Mouse (Mus musculus): ENCODE data around the gene Antxr1. TPM values are rescaled to one million over a fixed set of nuclear protein-coding genes. Genes with fewer than 3 reads are reported as not detected.

The Antxr1 gene
- polyA plus RNA-seq, 1 experiment from 2014 or later: 2.7 TPM

DNA sequence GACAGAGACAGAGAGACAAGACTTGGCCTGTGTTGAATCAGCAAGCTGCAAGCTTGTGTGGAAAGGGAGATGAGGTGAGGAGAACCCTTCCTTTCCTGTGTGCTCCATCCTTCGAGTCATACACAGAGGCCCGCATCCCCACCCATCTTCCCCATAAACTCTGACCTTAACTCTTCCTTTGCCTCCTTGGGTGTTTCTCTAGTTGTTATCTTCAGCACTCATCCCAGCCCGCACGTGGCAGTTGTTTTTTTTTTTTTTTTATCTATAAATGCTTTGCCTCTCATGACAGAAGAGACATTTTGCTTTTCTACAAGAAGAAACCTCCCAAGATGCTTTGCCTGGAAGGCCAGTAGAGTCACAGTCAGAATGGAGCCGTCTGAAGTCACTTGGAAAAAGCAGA is 197.1 kb downstream of the Antxr1 start:
- Histone ChIP-seq H3K9me3 (replicated peaks; ENCODE audit: control insufficient read depth, low read length, poor library complexity, severe bottlenecking) (no peaks in the 10 kb centered on the region), H3K9ac (ENCODE audit: low read depth, low read length) (no peak overlapping the region), H3K27me3 (ENCODE audit: control insufficient read depth, insufficient read depth, low read depth, low read length) (no peaks in the 10 kb centered on the region), H3K4me3 (ENCODE audit: low read depth, low read length) (no peak overlapping the region), H3K4me1 (ENCODE audit: control insufficient read depth, insufficient read depth, low read length) (peaks cover 3% of the 10 kb centered on the region; the same call in 1 of the 2 replicates), H3K27ac (ENCODE audit: low read length) (no peak overlapping the region), H3K4me2 (ENCODE audit: low read length) (no peak overlapping the region), H3K36me3 (ENCODE audit: control insufficient read depth, insufficient read depth, low read length) (no peaks in the 10 kb centered on the region)
- WGBS: 89% methylated on average over 5 of the region's 5 CpGs
- no peak for ATAC-seq

DNA sequence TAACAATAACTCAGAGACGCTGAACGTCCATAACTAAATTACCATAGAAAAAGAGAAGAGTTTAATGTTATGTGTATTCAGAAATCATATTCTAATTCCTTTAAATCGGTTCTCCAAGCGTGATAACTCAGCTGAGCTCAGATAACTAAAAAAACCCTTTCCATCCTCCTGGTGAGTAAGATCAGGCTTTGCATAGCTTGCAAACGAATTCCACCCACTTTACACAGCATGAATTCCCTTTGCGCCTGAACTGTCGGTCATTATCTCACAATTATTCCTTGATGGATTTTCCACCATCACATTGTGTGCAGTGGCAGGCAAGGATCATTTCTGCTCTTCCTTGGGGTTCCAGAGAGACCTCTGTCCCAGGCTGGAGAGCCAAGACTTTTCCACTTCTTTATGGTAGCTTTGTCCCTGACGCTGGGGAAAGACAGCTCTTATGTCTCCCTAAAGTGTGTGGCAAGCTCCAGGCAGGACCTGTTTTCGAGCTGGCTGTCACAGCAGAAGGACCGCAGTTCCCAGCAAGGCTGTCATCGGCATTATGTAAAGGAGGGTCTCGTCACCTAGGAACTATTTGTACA is 201.6 kb downstream of the Antxr1 start:
- Histone ChIP-seq H3K4me3 (ENCODE audit: low read depth, low read length) (no peak overlapping the region), H3K27me3 (ENCODE audit: control insufficient read depth, insufficient read depth, low read depth, low read length) (no peaks in the 10 kb centered on the region), H3K4me1 (ENCODE audit: control insufficient read depth, insufficient read depth, low read length) (no peaks in the 10 kb centered on the region), H3K9ac (ENCODE audit: low read depth, low read length) (no peak overlapping the region), H3K9me3 (replicated peaks; ENCODE audit: control insufficient read depth, low read length, poor library complexity, severe bottlenecking) (no peaks in the 10 kb centered on the region), H3K4me2 (ENCODE audit: low read length) (no peak overlapping the region), H3K36me3 (ENCODE audit: control insufficient read depth, insufficient read depth, low read length) (no peaks in the 10 kb centered on the region), H3K27ac (ENCODE audit: low read length) (no peak overlapping the region)
- 62% methylated on average over 12 of the region's 12 CpGs for WGBS
- ATAC-seq: no peak

DNA sequence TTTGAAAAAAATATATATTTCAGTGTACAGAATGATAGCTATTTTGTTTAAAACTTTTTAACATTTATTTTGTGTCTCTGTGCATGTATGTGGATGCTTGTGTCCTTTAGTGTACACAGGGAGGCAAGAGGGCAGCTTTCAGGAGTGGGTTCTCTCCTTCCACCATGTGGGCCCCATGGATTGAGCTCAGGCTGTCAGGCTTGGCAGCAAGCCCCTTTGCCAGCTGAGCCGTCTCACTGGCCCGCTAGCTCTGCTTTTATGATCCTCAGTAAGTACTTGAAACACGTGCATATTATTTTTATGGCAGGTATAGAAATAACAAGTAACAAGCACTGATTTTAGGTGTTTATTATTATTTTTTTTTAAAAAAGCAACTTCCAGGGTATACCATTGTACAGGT is 202.1 kb downstream of the Antxr1 start:
- Histone ChIP-seq H3K9ac (ENCODE audit: low read depth, low read length) (no peak overlapping the region), H3K4me1 (ENCODE audit: control insufficient read depth, insufficient read depth, low read length) (no peaks in the 10 kb centered on the region), H3K4me2 (ENCODE audit: low read length) (no peak overlapping the region), H3K36me3 (ENCODE audit: control insufficient read depth, insufficient read depth, low read length) (no peaks in the 10 kb centered on the region), H3K27ac (ENCODE audit: low read length) (no peak overlapping the region), H3K27me3 (ENCODE audit: control insufficient read depth, insufficient read depth, low read depth, low read length) (no peaks in the 10 kb centered on the region), H3K4me3 (ENCODE audit: low read depth, low read length) (no peak overlapping the region), H3K9me3 (replicated peaks; ENCODE audit: control insufficient read depth, low read length, poor library complexity, severe bottlenecking) (no peaks in the 10 kb centered on the region)
- no peak for ATAC-seq
- 78% methylated on average over 3 of the region's 3 CpGs for WGBS

DNA sequence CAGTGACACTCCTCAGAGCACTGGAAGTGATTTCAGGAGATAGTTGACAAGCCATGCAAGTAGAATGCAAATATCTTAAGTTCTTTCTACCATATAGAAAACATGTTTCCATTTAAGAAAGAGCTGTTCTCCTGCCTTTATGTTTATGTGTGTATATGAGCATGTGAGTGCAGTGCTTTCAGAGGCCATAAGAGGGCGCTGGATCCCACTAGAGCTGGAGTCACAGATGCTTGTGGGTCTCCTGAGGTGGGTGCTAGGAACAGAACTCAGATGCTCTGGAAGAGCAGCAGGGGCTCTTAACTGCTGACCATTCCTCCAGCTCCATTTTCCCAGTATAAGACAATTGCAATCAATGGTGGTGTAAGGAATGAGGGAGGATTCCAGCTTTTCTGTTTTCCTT is 204.5 kb downstream of the Antxr1 start:
- Histone ChIP-seq H3K9me3 (replicated peaks; ENCODE audit: control insufficient read depth, low read length, poor library complexity, severe bottlenecking) (no peaks in the 10 kb centered on the region), H3K4me1 (ENCODE audit: control insufficient read depth, insufficient read depth, low read length) (no peaks in the 10 kb centered on the region; the same call in 1 of the 2 replicates), H3K27ac (ENCODE audit: low read length) (no peak overlapping the region), H3K9ac (ENCODE audit: low read depth, low read length) (no peak overlapping the region), H3K4me3 (ENCODE audit: low read depth, low read length) (no peak overlapping the region), H3K4me2 (ENCODE audit: low read length) (no peak overlapping the region), H3K36me3 (ENCODE audit: control insufficient read depth, insufficient read depth, low read length) (no peaks in the 10 kb centered on the region), H3K27me3 (ENCODE audit: control insufficient read depth, insufficient read depth, low read depth, low read length) (no peaks in the 10 kb centered on the region)
- no peak for ATAC-seq
- 50% methylated on average over 1 of the region's 1 CpGs for WGBS

DNA sequence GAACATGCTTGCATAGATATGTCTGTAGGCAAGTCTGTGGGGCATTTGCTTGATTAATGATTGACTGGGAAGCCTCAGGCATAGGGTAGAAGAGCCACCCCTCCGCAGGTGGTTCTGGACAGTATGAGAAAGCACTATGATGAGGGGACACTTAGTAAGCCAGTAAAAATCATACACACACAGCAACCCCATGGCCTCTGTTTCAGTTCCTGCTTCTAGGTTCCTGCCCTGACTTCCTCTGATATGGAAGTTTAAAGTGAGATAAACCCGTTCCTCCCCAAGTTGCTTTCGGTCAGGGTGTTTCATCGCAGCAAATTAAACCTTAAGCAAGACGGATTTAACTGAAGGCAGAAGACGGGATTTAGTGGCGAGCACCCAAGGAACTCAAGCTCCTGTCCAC is 205.0 kb downstream of the Antxr1 start:
- Histone ChIP-seq H3K9ac (ENCODE audit: low read depth, low read length) (no peak overlapping the region), H3K4me1 (ENCODE audit: control insufficient read depth, insufficient read depth, low read length) (no peaks in the 10 kb centered on the region; the same call in 1 of the 2 replicates), H3K4me3 (ENCODE audit: low read depth, low read length) (no peak overlapping the region), H3K36me3 (ENCODE audit: control insufficient read depth, insufficient read depth, low read length) (no peaks in the 10 kb centered on the region), H3K4me2 (ENCODE audit: low read length) (no peak overlapping the region), H3K27me3 (ENCODE audit: control insufficient read depth, insufficient read depth, low read depth, low read length) (no peaks in the 10 kb centered on the region), H3K27ac (ENCODE audit: low read length) (no peak overlapping the region), H3K9me3 (replicated peaks; ENCODE audit: control insufficient read depth, low read length, poor library complexity, severe bottlenecking) (no peaks in the 10 kb centered on the region)
- ATAC-seq: no peak
- WGBS: 96% methylated on average over 7 of the region's 7 CpGs

DNA sequence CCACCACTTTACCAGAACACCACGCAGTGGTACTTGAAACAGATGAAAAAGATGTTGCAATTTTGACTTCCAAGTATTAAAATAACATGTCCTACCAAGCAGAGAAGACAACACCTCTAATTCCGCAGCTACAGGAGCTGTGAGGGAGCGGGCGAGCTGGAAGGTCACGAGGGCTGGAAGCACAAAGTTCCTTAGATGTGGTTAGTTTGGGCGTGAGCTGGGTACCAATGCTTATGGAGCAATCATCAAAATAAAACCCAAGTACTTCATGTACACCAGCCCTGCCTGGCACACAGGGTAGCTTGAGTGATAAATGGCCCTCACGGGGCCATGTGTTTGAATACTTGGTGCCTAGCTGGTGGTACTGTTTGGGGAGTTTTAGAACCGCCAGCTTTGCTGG is 205.8 kb downstream of the Antxr1 start:
- Histone ChIP-seq H3K27ac (ENCODE audit: low read length) (no peak overlapping the region), H3K4me1 (ENCODE audit: control insufficient read depth, insufficient read depth, low read length) (no peaks in the 10 kb centered on the region; the same call in 1 of the 2 replicates), H3K36me3 (ENCODE audit: control insufficient read depth, insufficient read depth, low read length) (no peaks in the 10 kb centered on the region), H3K9me3 (replicated peaks; ENCODE audit: control insufficient read depth, low read length, poor library complexity, severe bottlenecking) (no peaks in the 10 kb centered on the region), H3K9ac (ENCODE audit: low read depth, low read length) (no peak overlapping the region), H3K27me3 (ENCODE audit: control insufficient read depth, insufficient read depth, low read depth, low read length) (no peaks in the 10 kb centered on the region), H3K4me3 (ENCODE audit: low read depth, low read length) (no peak overlapping the region), H3K4me2 (ENCODE audit: low read length) (no peak overlapping the region)
- 89% methylated on average over 8 of the region's 8 CpGs for WGBS
- ATAC-seq: no peak

DNA sequence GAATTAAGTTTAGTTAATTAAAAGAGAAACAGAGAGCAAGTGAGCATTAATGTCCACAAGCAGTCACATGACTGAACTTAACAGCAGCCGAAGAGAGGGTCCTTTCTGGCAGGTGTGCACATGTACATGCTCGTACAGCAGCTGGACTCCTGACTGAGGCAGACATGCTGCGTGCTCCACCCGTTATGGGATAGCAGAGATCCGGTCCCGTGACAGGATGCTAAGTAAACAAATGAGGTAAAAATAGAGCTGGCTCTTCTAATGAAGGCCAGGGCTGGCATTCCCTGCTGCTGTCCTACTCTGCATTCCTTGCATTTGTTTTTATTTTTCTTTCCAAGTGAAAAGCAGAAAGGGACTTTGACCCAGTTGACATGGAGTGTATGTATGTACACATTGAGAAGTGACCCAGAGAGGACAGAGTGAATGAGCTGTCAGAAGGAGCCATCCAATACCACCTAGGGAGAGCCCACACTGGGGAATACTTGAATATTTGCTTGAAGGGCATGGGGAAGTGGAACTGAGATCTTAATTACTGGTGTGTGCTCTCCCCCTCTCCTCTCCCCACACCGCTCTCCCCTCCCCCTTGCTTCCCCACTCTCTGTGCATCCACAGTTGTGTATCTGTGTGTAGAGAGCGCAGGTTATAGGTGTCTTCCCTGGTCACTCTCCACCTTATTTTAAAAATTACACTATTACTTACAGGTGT is 208.4 kb downstream of the Antxr1 start:
- Histone ChIP-seq H3K4me2 (ENCODE audit: low read length) (no peak overlapping the region), H3K27ac (ENCODE audit: low read length) (no peak overlapping the region), H3K9me3 (replicated peaks; ENCODE audit: control insufficient read depth, low read length, poor library complexity, severe bottlenecking) (no peaks in the 10 kb centered on the region), H3K4me3 (ENCODE audit: low read depth, low read length) (no peak overlapping the region), H3K27me3 (ENCODE audit: control insufficient read depth, insufficient read depth, low read depth, low read length) (no peaks in the 10 kb centered on the region), H3K9ac (ENCODE audit: low read depth, low read length) (no peak overlapping the region), H3K4me1 (ENCODE audit: control insufficient read depth, insufficient read depth, low read length) (no peaks in the 10 kb centered on the region; the same call in 1 of the 2 replicates), H3K36me3 (ENCODE audit: control insufficient read depth, insufficient read depth, low read length) (no peaks in the 10 kb centered on the region)
- no peak for ATAC-seq
- WGBS: 77% methylated on average over 8 of the region's 8 CpGs

DNA sequence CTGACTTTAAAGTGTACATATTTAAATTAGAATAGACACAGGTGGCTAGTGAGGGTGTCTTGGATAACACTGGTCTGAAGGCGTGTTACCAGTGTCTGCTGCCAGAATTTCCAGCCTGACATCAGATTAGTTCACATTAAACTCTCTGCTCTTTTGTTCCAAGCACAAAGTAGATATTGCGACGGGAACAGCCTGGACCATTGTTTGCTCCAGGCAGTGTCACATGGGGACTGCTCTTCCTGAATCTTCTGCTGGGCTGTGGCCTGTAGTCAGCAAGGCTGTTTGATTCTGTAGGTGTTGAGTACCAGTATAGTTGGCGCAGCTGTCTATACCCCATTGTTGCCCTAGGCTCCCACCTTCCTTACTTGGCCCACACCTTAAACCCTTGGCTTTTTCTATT is 211.6 kb downstream of the Antxr1 start:
- 79% methylated on average over 4 of the region's 4 CpGs for WGBS
- no peaks in the 10 kb centered on the region; the same call in 1 of the 2 replicates for H3K4me1 ChIP-seq (ENCODE audit: control insufficient read depth, insufficient read depth, low read length)
- H3K27ac ChIP-seq (ENCODE audit: low read length): no peak overlapping the region
- H3K36me3 ChIP-seq (ENCODE audit: control insufficient read depth, insufficient read depth, low read length): no peaks in the 10 kb centered on the region
- H3K9me3 ChIP-seq (replicated peaks; ENCODE audit: control insufficient read depth, low read length, poor library complexity, severe bottlenecking): no peaks in the 10 kb centered on the region
- no peak for ATAC-seq
- no peak overlapping the region for H3K9ac ChIP-seq (ENCODE audit: low read depth, low read length)
- no peak overlapping the region for H3K4me3 ChIP-seq (ENCODE audit: low read depth, low read length)
- no peak overlapping the region for H3K4me2 ChIP-seq (ENCODE audit: low read length)
- H3K27me3 ChIP-seq (ENCODE audit: control insufficient read depth, insufficient read depth, low read depth, low read length): no peaks in the 10 kb centered on the region

DNA sequence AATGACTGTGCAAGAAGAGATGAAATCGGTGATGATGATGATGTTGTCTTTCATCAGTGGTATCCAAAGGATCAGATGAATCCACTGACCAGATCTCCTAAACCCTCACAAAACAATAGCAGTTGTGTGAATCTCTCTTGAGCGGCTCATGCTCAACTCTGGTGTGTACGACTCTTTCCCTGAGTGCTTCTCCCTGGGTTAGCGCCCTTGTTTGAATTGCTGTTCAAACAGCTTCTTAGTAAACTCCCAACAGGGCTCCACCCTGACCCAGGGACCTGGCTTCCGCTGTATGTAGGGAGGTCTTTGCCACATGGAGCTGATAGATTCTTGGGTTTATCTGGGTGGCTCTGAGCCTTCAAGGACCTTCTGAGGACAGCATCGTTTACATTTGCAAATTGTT is 212.2 kb downstream of the Antxr1 start:
- Histone ChIP-seq H3K9me3 (replicated peaks; ENCODE audit: control insufficient read depth, low read length, poor library complexity, severe bottlenecking) (no peaks in the 10 kb centered on the region), H3K36me3 (ENCODE audit: control insufficient read depth, insufficient read depth, low read length) (no peaks in the 10 kb centered on the region), H3K4me2 (ENCODE audit: low read length) (no peak overlapping the region), H3K27ac (ENCODE audit: low read length) (no peak overlapping the region), H3K27me3 (ENCODE audit: control insufficient read depth, insufficient read depth, low read depth, low read length) (no peaks in the 10 kb centered on the region), H3K4me1 (ENCODE audit: control insufficient read depth, insufficient read depth, low read length) (no peaks in the 10 kb centered on the region; the same call in 1 of the 2 replicates), H3K9ac (ENCODE audit: low read depth, low read length) (no peak overlapping the region), H3K4me3 (ENCODE audit: low read depth, low read length) (no peak overlapping the region)
- ATAC-seq: no peak
- 84% methylated on average over 6 of the region's 6 CpGs for WGBS
